Mouse (Mus musculus) intestine, postnatal 0 days (tissue): ENCODE results near the gene Muc4. TPM values are rescaled to one million over a fixed set of nuclear protein-coding genes. Genes with fewer than 3 reads are reported as not detected.
A peak's percentile ranks its signal among the peaks of the same experiment; 100 is the strongest.

Experiments
- ATAC-seq: fragments of 200-750 bp; cut with Nextera tagmentation; 2 replicates; pipeline ENCODE4 v1.8.0; 2017; ENCODE audit warnings: mild to moderate bottlenecking, moderate TSS enrichment, moderate library complexity
- H3K27ac ChIP-seq: fragments of 300-500 bp; sonication (generic); 2 replicates; pipeline ENCODE4 v1.5.1; 2014; ENCODE audit warnings: mild to moderate bottlenecking, low read depth, low read length, moderate library complexity
- H3K27me3 ChIP-seq: fragments of 300-500 bp; sonication (generic); replicated peaks from 2 replicates; pipeline ENCODE4 v1.6.1; 2014; ENCODE audit warnings: low read length, mixed read lengths; ENCODE audit not compliant: control insufficient read depth, insufficient read depth
- H3K36me3 ChIP-seq: fragments of 300-500 bp; sonication (generic); 2 replicates; pipeline ENCODE4 v1.6.1; 2014; ENCODE audit warnings: mild to moderate bottlenecking, moderate library complexity; ENCODE audit not compliant: control insufficient read depth, insufficient read depth
- H3K4me1 ChIP-seq: fragments of 300-500 bp; sonication (generic); replicated peaks from 2 replicates; pipeline ENCODE4 v1.6.1; 2014; ENCODE audit warnings: antibody characterized with exemption, low read length, mixed read lengths; ENCODE audit not compliant: control insufficient read depth, insufficient read depth
- H3K4me2 ChIP-seq: fragments of 300-500 bp; sonication (generic); replicated peaks from 2 replicates; pipeline ENCODE4 v1.6.1; 2014; ENCODE audit warnings: low read depth, mild to moderate bottlenecking, moderate library complexity
- H3K4me3 ChIP-seq: fragments of 300-500 bp; sonication (generic); 2 replicates; pipeline ENCODE4 v1.5.1; 2014; ENCODE audit warnings: low read depth, low read length
- H3K9ac ChIP-seq: fragments of 300-500 bp; sonication (generic); 2 replicates; pipeline ENCODE4 v1.6.1; 2014; ENCODE audit warnings: mild to moderate bottlenecking, low read depth, low read length
- H3K9me3 ChIP-seq: fragments of 300-500 bp; sonication (generic); 2 replicates; pipeline ENCODE4 v1.6.1; 2016; ENCODE audit warnings: mixed run types; ENCODE audit not compliant: control insufficient read depth
- CTCF ChIP-seq: sonication (generic); IDR thresholded peaks from 2 replicates; pipeline ENCODE4 v1.5.1; 2016; ENCODE audit warnings: low read depth, mild to moderate bottlenecking, control low read depth, antibody characterized with exemption, moderate library complexity
- WGBS: fragments of 180-500 bp; shearing (Covaris S2); extraction: QIAGEN DNeasy Blood & Tissue Kit; methylation state at CpG from one replicate; pipeline ENCODE4 v1.1.7; 2014; 5-methylcytosine and 5-hydroxymethylcytosine counted together
- polyA plus RNA-seq: library from polyadenylated mRNA; unstranded; fragments of >200 nt; fragmentation: Nextera tagmentation; extraction: Ambion mirVana; gene quantifications from 2 replicates; pipeline ENCODE4 v1.2.1, GENCODE M21; 2015

Muc4 gene
- polyA plus RNA-seq, 1 experiment from 2014 or later: 0.95 TPM

GRCm38 (mm10) chr16:32736022-32736421 is 336 bp downstream of the Muc4 start:
- Histone ChIP-seq H3K9ac (no peak overlapping the region), H3K4me1 (peaks cover 4% of the 10 kb centered on the region; the same call in 1 of the 2 replicates), H3K9me3 (no peaks in the 10 kb centered on the region), H3K4me2 (0 out of 2 replicates have a peak overlapping the region, but pooled peaks have one; percentile 24), H3K27me3 (no peaks in the 10 kb centered on the region), H3K27ac (no peak overlapping the region), H3K36me3 (no peaks in the 10 kb centered on the region), H3K4me3 (no peak overlapping the region)
- WGBS: 24% methylated on average over 3 of the region's 3 CpGs
- ATAC-seq: peak; percentile 16
- TF ChIP-seq CTCF: no peak

GRCm38 (mm10) chr16:32740003-32740663 is 4.4 kb downstream of the Muc4 start:
- H3K4me2 ChIP-seq: peak overlapping the region; percentile 27; the same call in 1 of the 2 replicates
- no peaks in the 10 kb centered on the region for H3K27me3 ChIP-seq
- H3K9me3 ChIP-seq: no peaks in the 10 kb centered on the region
- peak overlapping the region; percentile 83 for H3K27ac ChIP-seq
- H3K4me1 ChIP-seq: peaks cover 17% of the 10 kb centered on the region; the same call in 1 of the 2 replicates
- no peak overlapping the region for H3K9ac ChIP-seq
- no peak for TF ChIP-seq CTCF
- WGBS: 47% methylated on average over 8 of the region's 8 CpGs
- H3K4me3 ChIP-seq: no peak overlapping the region
- ATAC-seq: peak; percentile 84
- no peaks in the 10 kb centered on the region for H3K36me3 ChIP-seq

- H3K4me1 ChIP-seq: peaks cover 17% of the 10 kb centered on the region; the same call in 1 of the 2 replicates
- H3K36me3 ChIP-seq: no peaks in the 10 kb centered on the region
- H3K4me3 ChIP-seq: no peak overlapping the region
- no peaks in the 10 kb centered on the region for H3K27me3 ChIP-seq
- no peak overlapping the region for H3K4me2 ChIP-seq
- TF ChIP-seq CTCF: no peak
- WGBS: 70% methylated on average over 9 of the region's 9 CpGs
- no peak overlapping the region for H3K9ac ChIP-seq
- H3K27ac ChIP-seq: peak overlapping the region; percentile 57; the same call in 1 of the 2 replicates
- no peaks in the 10 kb centered on the region for H3K9me3 ChIP-seq
- no peak for ATAC-seq
Measured at GRCm38 (mm10) chr16:32741366-32741765, 5.7 kb downstream of the Muc4 start.

GRCm38 (mm10) chr16:32742712-32743111 is 7.0 kb downstream of the Muc4 start:
- H3K36me3 ChIP-seq: no peaks in the 10 kb centered on the region
- no peak overlapping the region for H3K4me3 ChIP-seq
- peaks cover 17% of the 10 kb centered on the region; the same call in 1 of the 2 replicates for H3K4me1 ChIP-seq
- ATAC-seq: no peak
- no peaks in the 10 kb centered on the region for H3K27me3 ChIP-seq
- no peaks in the 10 kb centered on the region for H3K9me3 ChIP-seq
- WGBS: 75% methylated on average over 2 of the region's 2 CpGs
- no peak overlapping the region for H3K4me2 ChIP-seq
- no peak overlapping the region for H3K27ac ChIP-seq
- H3K9ac ChIP-seq: no peak overlapping the region
- no peak for TF ChIP-seq CTCF

- Histone ChIP-seq H3K9ac (no peak overlapping the region), H3K9me3 (no peaks in the 10 kb centered on the region), H3K4me2 (no peak overlapping the region; the same call in 1 of the 2 replicates), H3K4me3 (no peak overlapping the region), H3K4me1 (peaks cover 14% of the 10 kb centered on the region; the same call in 1 of the 2 replicates), H3K36me3 (no peaks in the 10 kb centered on the region), H3K27me3 (no peaks in the 10 kb centered on the region), H3K27ac (no peak overlapping the region)
- WGBS: 32% methylated on average over 6 of the region's 6 CpGs
- TF ChIP-seq CTCF: no peak
- ATAC-seq: peak; percentile 86
Measured at GRCm38 (mm10) chr16:32745852-32746251, 10.2 kb downstream of the Muc4 start.

GRCm38 (mm10) chr16:32750242-32751127 is 14.8 kb downstream of the Muc4 start:
- no peak overlapping the region for H3K4me3 ChIP-seq
- no peak for TF ChIP-seq CTCF
- no peaks in the 10 kb centered on the region for H3K36me3 ChIP-seq
- H3K27ac ChIP-seq: no peak overlapping the region
- no peak overlapping the region for H3K9ac ChIP-seq
- no peaks in the 10 kb centered on the region for H3K4me1 ChIP-seq
- H3K9me3 ChIP-seq: no peaks in the 10 kb centered on the region
- WGBS: 85% methylated on average over 5 of the region's 5 CpGs
- ATAC-seq: no peak
- no peaks in the 10 kb centered on the region for H3K27me3 ChIP-seq
- H3K4me2 ChIP-seq: no peak overlapping the region
